Mouse (Mus musculus) embryonic facial prominence, embryonic 14.5 days (tissue): ENCODE results near the gene Cuta. TPM values are rescaled to one million over a fixed set of nuclear protein-coding genes. Genes with fewer than 3 reads are reported as not detected.

Source experiments
- ATAC-seq: fragments of 200-750 bp; cut with Nextera tagmentation; 2 replicates; pipeline ENCODE4 v1.8.0; 2017; ENCODE audit warnings: low read depth, moderate number of reproducible peaks, moderate TSS enrichment
- DNase-seq: peaks from one replicate; pipeline ENCODE4 v3.0.0-alpha.2; 2015; ENCODE audit warnings: low spot score
- H3K27ac ChIP-seq: fragments of 300-500 bp; sonication (generic); replicated peaks from 2 replicates; pipeline ENCODE4 v1.5.1; 2014; ENCODE audit warnings: low read depth, mild to moderate bottlenecking, low read length, moderate library complexity
- H3K27me3 ChIP-seq: fragments of 300-500 bp; sonication (generic); replicated peaks from 2 replicates; pipeline ENCODE4 v1.6.1; 2014; ENCODE audit warnings: low read length; ENCODE audit not compliant: control insufficient read depth, insufficient read depth
- H3K36me3 ChIP-seq: fragments of 300-500 bp; sonication (generic); 2 replicates; pipeline ENCODE4 v1.6.1; 2014; ENCODE audit warnings: low read length, mixed read lengths; ENCODE audit not compliant: control insufficient read depth, insufficient read depth
- H3K4me1 ChIP-seq: fragments of 300-500 bp; sonication (generic); 2 replicates; pipeline ENCODE4 v1.6.1; 2014; ENCODE audit warnings: antibody characterized with exemption, low read length; ENCODE audit not compliant: control insufficient read depth, insufficient read depth
- H3K4me2 ChIP-seq: fragments of 300-500 bp; sonication (generic); 2 replicates; pipeline ENCODE4 v1.6.1; 2014; ENCODE audit warnings: low read depth, mild to moderate bottlenecking, low read length, moderate library complexity, mixed read lengths
- H3K4me3 ChIP-seq: fragments of 300-500 bp; sonication (generic); 2 replicates; pipeline ENCODE4 v1.5.1; 2014; ENCODE audit warnings: low read depth, mild to moderate bottlenecking, low read length
- H3K9ac ChIP-seq: fragments of 300-500 bp; sonication (generic); 2 replicates; pipeline ENCODE4 v1.6.1; 2014; ENCODE audit warnings: low read depth, mild to moderate bottlenecking, low read length, moderate library complexity, mixed read lengths
- H3K9me3 ChIP-seq: fragments of 300-500 bp; sonication (generic); 2 replicates; pipeline ENCODE4 v1.6.1; 2016; ENCODE audit warnings: low read length; ENCODE audit not compliant: control insufficient read depth
- WGBS: fragments of 180-500 bp; shearing (Covaris S2); extraction: QIAGEN DNeasy Blood & Tissue Kit; methylation state at CpG from one replicate; pipeline ENCODE4 v1.1.7; 2014; 5-methylcytosine and 5-hydroxymethylcytosine counted together
- polyA plus RNA-seq: library from polyadenylated mRNA; unstranded; fragments of >200 nt; fragmentation: Nextera tagmentation; extraction: Ambion mirVana; gene quantifications from 2 replicates; pipeline ENCODE4 v1.2.1, GENCODE M21; 2014

The Cuta gene
- polyA plus RNA-seq, 1 experiment from 2014 or later: 148 TPM

DNA sequence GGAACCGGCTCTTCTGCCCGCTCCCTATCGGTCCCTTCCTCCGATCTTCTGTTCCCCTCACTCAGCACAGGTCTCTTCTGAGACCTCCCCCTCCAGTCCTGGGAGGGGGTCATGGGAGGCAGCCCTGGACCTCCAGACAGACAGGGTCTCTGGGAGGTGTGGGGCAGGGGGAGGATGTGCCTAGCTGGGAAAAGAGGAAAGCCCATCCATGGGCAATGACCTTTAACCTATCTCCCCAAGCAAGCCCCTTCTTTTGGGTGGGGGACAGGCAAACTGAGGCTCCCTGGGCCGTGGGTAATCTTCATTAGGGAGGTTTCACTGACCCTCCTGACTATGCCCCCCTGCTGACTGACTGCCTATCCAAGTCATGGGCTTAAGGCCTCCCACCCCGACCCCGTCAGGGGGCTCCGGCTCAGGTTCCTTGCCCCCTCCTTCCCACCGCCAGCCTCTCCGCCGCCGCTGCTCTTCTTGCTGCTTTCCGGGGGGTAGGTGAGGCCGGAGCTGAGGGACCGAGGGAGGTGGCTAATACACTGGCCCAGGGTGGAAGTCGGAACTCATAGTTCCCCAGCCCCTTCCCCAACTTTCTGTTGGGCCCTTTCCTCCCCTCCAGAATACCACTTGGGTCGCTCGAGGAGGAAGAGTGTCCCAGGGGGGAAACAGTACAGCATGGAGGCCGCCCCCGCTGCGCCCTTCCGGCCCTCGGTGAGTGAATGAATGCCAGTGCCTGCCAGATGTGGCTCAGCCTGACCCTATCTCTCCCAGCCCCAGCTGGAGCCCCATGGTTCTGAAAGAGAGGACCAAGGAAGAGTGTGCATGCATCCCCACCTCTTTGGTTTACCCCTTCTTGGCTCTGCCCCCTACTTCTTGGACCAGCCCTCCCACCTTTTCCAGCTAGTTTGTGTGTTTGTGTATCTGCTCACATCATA, 12.8 kb upstream of the Cuta start:
- Histone ChIP-seq H3K9ac (peak overlapping the region; percentile 54), H3K27ac (peak overlapping the region; percentile 44; the same call in 1 of the 2 replicates), H3K9me3 (no peaks in the 10 kb centered on the region), H3K4me1 (peaks cover 48% of the 10 kb centered on the region), H3K27me3 (no peaks in the 10 kb centered on the region), H3K4me3 (peak overlapping the region; percentile 38), H3K4me2 (peak overlapping the region; percentile 69), H3K36me3 (peaks cover 25% of the 10 kb centered on the region)
- DNase-seq: no peak
- ATAC-seq: 0 out of 2 replicates have a peak, but pooled peaks have one; percentile 19
- WGBS: 6% methylated on average over 20 of the region's 23 CpGs

GRCm38 (mm10) chr17:26951406-26951805, 12.0 kb upstream of the Cuta start:
- peaks cover 17% of the 10 kb centered on the region for H3K36me3 ChIP-seq
- peak; percentile 64 for ATAC-seq
- H3K4me2 ChIP-seq: peak overlapping the region; percentile 69
- 0% methylated on average over 10 of the region's 11 CpGs for WGBS
- peak overlapping the region; percentile 54 for H3K9ac ChIP-seq
- peak; percentile 92 for DNase-seq
- peaks cover 49% of the 10 kb centered on the region for H3K4me1 ChIP-seq
- H3K27me3 ChIP-seq: no peaks in the 10 kb centered on the region
- H3K27ac ChIP-seq: peak overlapping the region; percentile 48
- no peaks in the 10 kb centered on the region for H3K9me3 ChIP-seq
- H3K4me3 ChIP-seq: peak overlapping the region; percentile 38

GRCm38 (mm10) chr17:26950560-26951288, 11.4 kb upstream of the Cuta start:
- Histone ChIP-seq H3K27me3 (no peaks in the 10 kb centered on the region), H3K27ac (peak overlapping the region; percentile 48), H3K4me3 (peak overlapping the region; percentile 38), H3K4me1 (peaks cover 55% of the 10 kb centered on the region), H3K36me3 (peaks cover 11% of the 10 kb centered on the region), H3K4me2 (peak overlapping the region; percentile 69), H3K9ac (peak overlapping the region; percentile 54), H3K9me3 (no peaks in the 10 kb centered on the region)
- WGBS: 31% methylated on average over 7 of the region's 7 CpGs
- DNase-seq: no peak
- no peak for ATAC-seq

DNA sequence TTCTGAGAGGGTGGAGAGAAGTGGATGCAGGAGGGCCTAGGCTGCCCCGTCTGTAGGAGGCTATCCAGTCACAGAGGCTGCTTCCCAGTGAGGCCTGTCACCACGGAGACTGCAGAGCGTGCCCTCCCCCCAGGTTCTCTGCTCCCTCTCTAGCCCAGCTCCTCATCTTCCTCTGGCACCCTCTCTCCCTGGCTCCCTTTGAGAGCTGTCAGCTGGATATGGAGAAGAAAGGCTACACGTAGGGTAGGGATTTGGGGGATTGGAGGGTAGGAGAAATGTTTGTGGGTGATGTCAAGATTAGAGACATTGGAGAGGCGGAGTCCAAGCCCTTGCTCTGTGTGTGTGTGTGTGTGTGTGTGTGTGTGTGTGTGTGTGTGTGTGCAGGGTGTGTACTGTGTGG, 10.5 kb upstream of the Cuta start:
- ATAC-seq (no peak), DNase-seq (no peak)
- Histone ChIP-seq H3K27ac (0 out of 2 replicates have a peak overlapping the region, but pooled peaks have one; percentile 40), H3K4me1 (peaks cover 63% of the 10 kb centered on the region), H3K36me3 (peaks cover 3% of the 10 kb centered on the region; the same call in 1 of the 2 replicates), H3K27me3 (no peaks in the 10 kb centered on the region), H3K9me3 (no peaks in the 10 kb centered on the region), H3K4me3 (no peak overlapping the region), H3K4me2 (peak overlapping the region; percentile 95), H3K9ac (peak overlapping the region; percentile 32; the same call in 1 of the 2 replicates)
- 36% methylated on average over 5 of the region's 5 CpGs for WGBS

DNA sequence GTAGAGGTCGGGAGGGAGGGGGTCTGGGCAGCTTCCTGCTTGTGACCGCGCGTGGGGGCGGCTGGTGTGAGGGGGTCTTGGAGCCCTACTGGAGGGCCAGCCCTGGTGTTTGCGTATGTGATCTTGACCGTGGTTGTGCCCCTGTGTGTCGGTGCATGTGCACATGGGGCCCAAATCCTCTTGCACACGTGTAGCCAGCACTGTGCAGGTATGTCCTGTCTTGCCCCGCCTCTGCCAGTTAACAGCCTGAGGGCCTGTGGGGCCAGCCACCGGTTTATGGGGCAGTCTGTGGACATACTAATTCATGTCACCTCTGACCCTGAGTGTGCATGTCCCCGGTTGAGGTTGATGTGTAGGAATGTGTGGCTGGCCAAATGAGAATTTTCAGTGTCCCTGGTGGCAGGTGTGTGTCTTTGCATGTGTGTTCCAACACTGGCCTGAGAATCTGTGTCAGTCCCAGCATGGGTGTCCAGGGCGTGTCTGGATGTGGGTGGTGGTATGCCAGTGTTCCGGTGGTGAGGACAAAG, 9.7 kb upstream of the Cuta start:
- no peaks in the 10 kb centered on the region for H3K9me3 ChIP-seq
- no peak for DNase-seq
- H3K36me3 ChIP-seq: no peaks in the 10 kb centered on the region
- peak overlapping the region; percentile 77 for H3K27ac ChIP-seq
- no peak for ATAC-seq
- H3K4me2 ChIP-seq: peak overlapping the region; percentile 95
- 11% methylated on average over 8 of the region's 14 CpGs for WGBS
- H3K4me3 ChIP-seq: peak overlapping the region; percentile 71
- no peaks in the 10 kb centered on the region for H3K27me3 ChIP-seq
- peaks cover 63% of the 10 kb centered on the region for H3K4me1 ChIP-seq
- peak overlapping the region; percentile 78 for H3K9ac ChIP-seq

GRCm38 (mm10) chr17:26948316-26949050, 9.1 kb upstream of the Cuta start:
- DNase-seq: no peak
- peak overlapping the region; percentile 95 for H3K4me2 ChIP-seq
- H3K4me1 ChIP-seq: peaks cover 57% of the 10 kb centered on the region
- H3K27ac ChIP-seq: peak overlapping the region; percentile 77
- ATAC-seq: no peak
- no peaks in the 10 kb centered on the region for H3K36me3 ChIP-seq
- peak overlapping the region; percentile 78 for H3K9ac ChIP-seq
- H3K4me3 ChIP-seq: peak overlapping the region; percentile 71
- H3K9me3 ChIP-seq: no peaks in the 10 kb centered on the region
- H3K27me3 ChIP-seq: no peaks in the 10 kb centered on the region
- 0% methylated on average over 9 of the region's 87 CpGs for WGBS

- Histone ChIP-seq H3K27me3 (no peaks in the 10 kb centered on the region), H3K27ac (no peak overlapping the region), H3K36me3 (no peaks in the 10 kb centered on the region), H3K9ac (no peak overlapping the region), H3K9me3 (no peaks in the 10 kb centered on the region), H3K4me1 (peaks cover 51% of the 10 kb centered on the region), H3K4me3 (peak overlapping the region; percentile 46; the same call in 1 of the 2 replicates), H3K4me2 (peak overlapping the region; percentile 87)
- ATAC-seq (no peak), DNase-seq (no peak)
- 52% methylated on average over 12 of the region's 12 CpGs for WGBS
Measured at GRCm38 (mm10) chr17:26947231-26948100, 8.1 kb upstream of the Cuta start.
